Mouse (Mus musculus): ENCODE results near the gene Atf3.

GRCm38 (mm10) chr1:191123696-191124095 lies 94.1 kb downstream of the Atf3 start:
- TF ChIP-seq CTCF (IDR thresholded peaks at IDR 0.05; ENCODE audit: control insufficient read depth, insufficient read depth, low read length) = no peak
- no peak for TF ChIP-seq POLR2A (IDR thresholded peaks at IDR 0.05; ENCODE audit: borderline replicate concordance, control insufficient read depth, low read depth, low read length)
